Mouse (Mus musculus): ENCODE results near the gene Brf1. TPM values are rescaled to one million over a fixed set of nuclear protein-coding genes. Genes with fewer than 3 reads are reported as not detected.
A peak's percentile ranks its signal among the peaks of the same experiment; 100 is the strongest.

The Brf1 gene
- polyA plus RNA-seq, 1 experiment from 2014 or later, result 55.1 TPM

DNA sequence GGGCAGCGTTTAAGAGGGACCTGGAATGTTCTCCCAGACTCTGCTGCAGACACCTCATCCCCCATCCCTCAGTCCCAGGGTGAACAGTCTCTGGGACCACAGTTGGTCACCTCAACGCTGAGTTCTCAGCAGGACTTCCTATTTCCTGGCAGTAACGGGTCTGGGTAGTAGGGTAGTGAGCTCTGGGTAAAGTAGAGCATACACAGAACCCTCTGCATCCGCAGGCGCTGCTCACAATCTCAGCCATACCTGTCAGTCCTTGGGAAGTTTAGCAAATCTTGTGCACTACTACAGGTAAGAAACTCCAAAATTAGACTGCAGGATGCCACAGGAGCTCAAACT is 600 bp upstream of the Brf1 start:
- Histone ChIP-seq H3K27me3 (ENCODE audit: control insufficient read depth, insufficient read depth, low read length) (no peaks in the 10 kb centered on the region), H3K9ac (replicated peaks; ENCODE audit: low read length) (peak overlapping the region; percentile 44), H3K4me1 (ENCODE audit: control insufficient read depth, insufficient read depth, low read length) (peaks cover 21% of the 10 kb centered on the region; the same call in 1 of the 2 replicates), H3K27ac (replicated peaks; ENCODE audit: low read depth, low read length) (peak overlapping the region; percentile 94), H3K4me3 (replicated peaks; ENCODE audit: low read depth, low read length) (peak overlapping the region; percentile 81), H3K4me2 (ENCODE audit: low read length) (peak overlapping the region; percentile 92), H3K36me3 (ENCODE audit: control insufficient read depth, insufficient read depth, low read length) (peaks cover 8% of the 10 kb centered on the region; the same call in 1 of the 2 replicates), H3K9me3 (ENCODE audit: control insufficient read depth, low read length) (no peaks in the 10 kb centered on the region)
- WGBS, result 6% methylated on average over 5 of the region's 5 CpGs
- no peak for DNase-seq
- no peak for ATAC-seq (ENCODE audit: low FRiP score, low TSS enrichment)

GRCm38 (mm10) chr12:112999569-113000293 is 773 bp downstream of the Brf1 start:
- no peaks in the 10 kb centered on the region for H3K9me3 ChIP-seq (ENCODE audit: control insufficient read depth, low read length)

DNA sequence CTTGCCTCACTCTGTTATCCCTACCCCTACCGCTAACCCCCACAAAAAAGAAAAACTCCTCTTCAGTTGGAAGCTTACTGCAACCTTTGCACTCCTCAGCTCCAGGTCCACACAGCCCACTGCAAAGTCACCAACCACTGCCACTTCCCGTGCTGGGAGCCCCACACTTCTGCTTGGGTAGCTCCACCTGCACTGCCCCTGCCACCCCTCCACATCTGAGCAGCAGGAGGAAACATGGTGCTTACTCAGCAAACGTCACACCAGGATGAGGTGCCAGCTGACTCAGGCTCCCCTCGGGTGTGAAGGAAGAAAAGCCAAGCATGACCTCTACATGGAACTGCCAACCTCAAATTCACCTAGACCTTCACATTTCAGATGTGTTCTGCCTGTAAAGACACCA is 6.4 kb downstream of the Brf1 start:
- H3K9ac ChIP-seq (replicated peaks; ENCODE audit: low read length), result no peak overlapping the region
- no peak overlapping the region for H3K27ac ChIP-seq (replicated peaks; ENCODE audit: low read depth, low read length)
- H3K4me1 ChIP-seq (ENCODE audit: control insufficient read depth, insufficient read depth, low read length), result peaks cover 10% of the 10 kb centered on the region; the same call in 1 of the 2 replicates
- WGBS, result 88% methylated on average over 4 of the region's 4 CpGs
- no peaks in the 10 kb centered on the region for H3K9me3 ChIP-seq (ENCODE audit: control insufficient read depth, low read length)
- no peaks in the 10 kb centered on the region for H3K27me3 ChIP-seq (ENCODE audit: control insufficient read depth, insufficient read depth, low read length)
- H3K4me2 ChIP-seq (ENCODE audit: low read length), result no peak overlapping the region
- ATAC-seq (ENCODE audit: low FRiP score, low TSS enrichment), result no peak
- DNase-seq, result no peak
- no peak overlapping the region for H3K4me3 ChIP-seq (replicated peaks; ENCODE audit: low read depth, low read length)
- H3K36me3 ChIP-seq (ENCODE audit: control insufficient read depth, insufficient read depth, low read length), result peaks cover 27% of the 10 kb centered on the region

More at GRCm38 (mm10) chr12:112999569-113000293, 773 bp downstream of the Brf1 start:
- peak; percentile 25 for DNase-seq
- Histone ChIP-seq H3K36me3 (ENCODE audit: control insufficient read depth, insufficient read depth, low read length) (peaks cover 8% of the 10 kb centered on the region; the same call in 1 of the 2 replicates), H3K27me3 (ENCODE audit: control insufficient read depth, insufficient read depth, low read length) (no peaks in the 10 kb centered on the region), H3K27ac (replicated peaks; ENCODE audit: low read depth, low read length) (peak overlapping the region; percentile 94), H3K4me3 (replicated peaks; ENCODE audit: low read depth, low read length) (peak overlapping the region; percentile 81), H3K9ac (replicated peaks; ENCODE audit: low read length) (peak overlapping the region; percentile 85), H3K4me1 (ENCODE audit: control insufficient read depth, insufficient read depth, low read length) (peaks cover 21% of the 10 kb centered on the region; the same call in 1 of the 2 replicates), H3K4me2 (ENCODE audit: low read length) (peak overlapping the region; percentile 92)
- ATAC-seq (ENCODE audit: low FRiP score, low TSS enrichment), result no peak
- 1% methylated on average over 56 of the region's 56 CpGs for WGBS

DNA sequence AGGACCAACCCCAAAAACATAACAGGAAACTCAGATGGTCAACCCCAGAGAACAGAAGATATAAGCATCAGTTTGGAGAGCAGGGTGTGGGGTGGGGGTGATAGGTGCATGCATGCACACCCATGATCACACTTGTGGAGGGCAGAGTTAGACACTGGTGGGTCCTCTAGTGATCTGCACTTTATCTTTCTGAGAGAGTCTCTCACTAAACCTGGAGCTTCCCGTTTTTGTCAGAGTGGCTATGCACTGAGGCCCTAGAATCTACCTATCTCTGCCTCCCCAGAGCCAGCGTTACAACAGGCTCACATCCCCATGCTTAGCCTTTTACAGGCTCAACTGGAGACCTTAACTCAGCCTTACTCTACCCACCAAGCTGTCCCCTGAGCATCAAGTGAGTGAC is 9.1 kb downstream of the Brf1 start:
- Histone ChIP-seq H3K36me3 (ENCODE audit: control insufficient read depth, insufficient read depth, low read length) (peaks cover 39% of the 10 kb centered on the region), H3K9me3 (ENCODE audit: control insufficient read depth, low read length) (no peaks in the 10 kb centered on the region), H3K4me1 (ENCODE audit: control insufficient read depth, insufficient read depth, low read length) (no peaks in the 10 kb centered on the region), H3K27ac (replicated peaks; ENCODE audit: low read depth, low read length) (no peak overlapping the region), H3K27me3 (ENCODE audit: control insufficient read depth, insufficient read depth, low read length) (no peaks in the 10 kb centered on the region), H3K9ac (replicated peaks; ENCODE audit: low read length) (no peak overlapping the region), H3K4me3 (replicated peaks; ENCODE audit: low read depth, low read length) (no peak overlapping the region), H3K4me2 (ENCODE audit: low read length) (no peak overlapping the region)
- DNase-seq, result no peak
- WGBS, result 84% methylated on average over 2 of the region's 2 CpGs
- no peak for ATAC-seq (ENCODE audit: low FRiP score, low TSS enrichment)

GRCm38 (mm10) chr12:112990706-112991405 is 9.6 kb downstream of the Brf1 start:
- Histone ChIP-seq H3K36me3 (ENCODE audit: control insufficient read depth, insufficient read depth, low read length) (peaks cover 45% of the 10 kb centered on the region), H3K27ac (replicated peaks; ENCODE audit: low read depth, low read length) (no peak overlapping the region), H3K4me3 (replicated peaks; ENCODE audit: low read depth, low read length) (no peak overlapping the region), H3K4me2 (ENCODE audit: low read length) (no peak overlapping the region), H3K27me3 (ENCODE audit: control insufficient read depth, insufficient read depth, low read length) (no peaks in the 10 kb centered on the region), H3K4me1 (ENCODE audit: control insufficient read depth, insufficient read depth, low read length) (no peaks in the 10 kb centered on the region), H3K9me3 (ENCODE audit: control insufficient read depth, low read length) (no peaks in the 10 kb centered on the region), H3K9ac (replicated peaks; ENCODE audit: low read length) (no peak overlapping the region)
- DNase-seq (no peak), ATAC-seq (ENCODE audit: low FRiP score, low TSS enrichment) (no peak)
- 87% methylated on average over 5 of the region's 5 CpGs for WGBS

DNA sequence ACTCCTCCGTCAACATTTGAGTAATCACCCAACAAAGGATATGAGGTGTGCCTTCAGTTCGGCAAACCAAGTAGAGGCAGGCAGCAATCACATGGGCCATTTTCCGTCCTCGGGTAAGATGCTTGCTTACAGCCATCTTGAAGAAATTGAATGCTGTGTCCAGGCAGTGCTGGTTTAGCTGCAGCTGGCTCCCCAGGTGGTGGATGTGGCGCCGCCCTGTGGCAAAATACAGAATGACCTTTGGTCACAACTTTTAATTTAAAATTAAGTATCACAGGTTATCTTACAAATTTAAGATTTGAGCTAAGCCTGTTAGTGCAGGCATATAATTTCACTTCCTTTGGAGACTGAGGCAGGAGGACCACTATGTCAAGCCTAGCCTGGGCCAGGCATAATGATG is 12.6 kb downstream of the Brf1 start:
- 69% methylated on average over 6 of the region's 6 CpGs for WGBS
- Histone ChIP-seq H3K9me3 (ENCODE audit: control insufficient read depth, low read length) (no peaks in the 10 kb centered on the region), H3K27ac (replicated peaks; ENCODE audit: low read depth, low read length) (no peak overlapping the region), H3K27me3 (ENCODE audit: control insufficient read depth, insufficient read depth, low read length) (no peaks in the 10 kb centered on the region), H3K4me3 (replicated peaks; ENCODE audit: low read depth, low read length) (no peak overlapping the region), H3K4me1 (ENCODE audit: control insufficient read depth, insufficient read depth, low read length) (no peaks in the 10 kb centered on the region), H3K9ac (replicated peaks; ENCODE audit: low read length) (no peak overlapping the region), H3K36me3 (ENCODE audit: control insufficient read depth, insufficient read depth, low read length) (peaks cover 68% of the 10 kb centered on the region), H3K4me2 (ENCODE audit: low read length) (no peak overlapping the region)
- DNase-seq, result peak; percentile 19
- no peak for ATAC-seq (ENCODE audit: low FRiP score, low TSS enrichment)

DNA sequence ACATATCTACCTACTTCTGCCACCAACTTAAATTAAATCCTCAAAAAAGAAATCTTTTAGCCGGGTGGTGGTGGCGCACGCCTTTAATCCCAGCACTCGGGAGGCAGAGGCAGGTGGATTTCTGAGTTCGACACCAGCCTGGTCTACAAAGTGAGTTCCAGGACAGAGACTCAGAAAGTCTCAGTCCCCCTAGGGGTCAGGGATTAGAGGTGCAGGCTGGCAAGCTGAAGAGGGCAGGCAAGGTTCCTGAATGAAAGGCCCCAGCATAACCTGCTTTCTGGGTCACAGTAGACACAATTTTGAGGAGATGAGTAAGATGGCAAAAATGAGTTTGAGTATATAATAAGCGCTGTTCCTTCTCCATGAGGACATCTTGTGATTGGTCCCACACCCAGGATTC is 15.2 kb downstream of the Brf1 start:
- Histone ChIP-seq H3K36me3 (ENCODE audit: control insufficient read depth, insufficient read depth, low read length) (peaks cover 75% of the 10 kb centered on the region), H3K27ac (replicated peaks; ENCODE audit: low read depth, low read length) (no peak overlapping the region), H3K4me2 (ENCODE audit: low read length) (no peak overlapping the region), H3K9ac (replicated peaks; ENCODE audit: low read length) (no peak overlapping the region), H3K4me1 (ENCODE audit: control insufficient read depth, insufficient read depth, low read length) (no peaks in the 10 kb centered on the region), H3K27me3 (ENCODE audit: control insufficient read depth, insufficient read depth, low read length) (no peaks in the 10 kb centered on the region), H3K4me3 (replicated peaks; ENCODE audit: low read depth, low read length) (no peak overlapping the region), H3K9me3 (ENCODE audit: control insufficient read depth, low read length) (no peaks in the 10 kb centered on the region)
- ATAC-seq (ENCODE audit: low FRiP score, low TSS enrichment) (no peak), DNase-seq (no peak)
- 92% methylated on average over 6 of the region's 6 CpGs for WGBS

GRCm38 (mm10) chr12:112982031-112982430 is 18.5 kb downstream of the Brf1 start:
- Histone ChIP-seq H3K9me3 (ENCODE audit: control insufficient read depth, low read length) (no peaks in the 10 kb centered on the region), H3K4me2 (ENCODE audit: low read length) (no peak overlapping the region), H3K4me1 (ENCODE audit: control insufficient read depth, insufficient read depth, low read length) (peaks cover 5% of the 10 kb centered on the region), H3K27ac (replicated peaks; ENCODE audit: low read depth, low read length) (no peak overlapping the region), H3K9ac (replicated peaks; ENCODE audit: low read length) (no peak overlapping the region), H3K27me3 (ENCODE audit: control insufficient read depth, insufficient read depth, low read length) (no peaks in the 10 kb centered on the region), H3K4me3 (replicated peaks; ENCODE audit: low read depth, low read length) (no peak overlapping the region), H3K36me3 (ENCODE audit: control insufficient read depth, insufficient read depth, low read length) (peaks cover 92% of the 10 kb centered on the region)
- ATAC-seq (ENCODE audit: low FRiP score, low TSS enrichment) (no peak), DNase-seq (no peak)
- 64% methylated on average over 2 of the region's 2 CpGs for WGBS

GRCm38 (mm10) chr12:112977156-112977555 is 23.3 kb downstream of the Brf1 start:
- Histone ChIP-seq H3K9me3 (ENCODE audit: control insufficient read depth, low read length) (no peaks in the 10 kb centered on the region), H3K4me3 (replicated peaks; ENCODE audit: low read depth, low read length) (peak overlapping the region; percentile 67), H3K36me3 (ENCODE audit: control insufficient read depth, insufficient read depth, low read length) (peaks cover 74% of the 10 kb centered on the region), H3K27me3 (ENCODE audit: control insufficient read depth, insufficient read depth, low read length) (no peaks in the 10 kb centered on the region), H3K4me2 (ENCODE audit: low read length) (peak overlapping the region; percentile 74), H3K4me1 (ENCODE audit: control insufficient read depth, insufficient read depth, low read length) (peaks cover 11% of the 10 kb centered on the region), H3K27ac (replicated peaks; ENCODE audit: low read depth, low read length) (peak overlapping the region; percentile 94), H3K9ac (replicated peaks; ENCODE audit: low read length) (peak overlapping the region; percentile 86)
- 45% methylated on average over 12 of the region's 12 CpGs for WGBS
- DNase-seq (peak; percentile 39), ATAC-seq (ENCODE audit: low FRiP score, low TSS enrichment) (no peak)

Measured in midbrain, embryonic 14.5 days (tissue).